Mouse (Mus musculus) left cerebral cortex, postnatal 25 days (tissue): ENCODE measurements around the gene Cdkl3. TPM values are rescaled to one million over a fixed set of nuclear protein-coding genes. Genes with fewer than 3 reads are reported as not detected.
"Not testable (repeated sequence)": the region's sequence is repeated elsewhere in the genome, so short reads cannot be mapped to it uniquely, and the experiment has no call there.

ENCODE experiments used
- DNase-seq, 2 experiments: peaks; one replicate each; pipeline ENCODE4 v3.0.0; 2022; ENCODE audit warnings: low spot score in 2 of 2, mixed read lengths in 1 of 2
- intact Hi-C: fragments of 180-260 bp; cut with DNase I; formaldehyde crosslinking; loops from one replicate; pipeline ENCODE4 v1.15.1; 2025
- microRNA-seq, 2 experiments: library from miRNA; unstranded; fragments of <30 nt; microRNA quantifications; one replicate each; pipeline ENCODE4 v1.2.0; 2022
- total RNA-seq, 2 experiments: library from RNA; stranded (reverse); gene quantifications; 2 replicates each; pipeline ENCODE4 v1.2.3; 2021

Gene Cdkl3
- total RNA-seq, 2 experiments from 2014 or later, result 12.5 to 12.9 TPM

DNA sequence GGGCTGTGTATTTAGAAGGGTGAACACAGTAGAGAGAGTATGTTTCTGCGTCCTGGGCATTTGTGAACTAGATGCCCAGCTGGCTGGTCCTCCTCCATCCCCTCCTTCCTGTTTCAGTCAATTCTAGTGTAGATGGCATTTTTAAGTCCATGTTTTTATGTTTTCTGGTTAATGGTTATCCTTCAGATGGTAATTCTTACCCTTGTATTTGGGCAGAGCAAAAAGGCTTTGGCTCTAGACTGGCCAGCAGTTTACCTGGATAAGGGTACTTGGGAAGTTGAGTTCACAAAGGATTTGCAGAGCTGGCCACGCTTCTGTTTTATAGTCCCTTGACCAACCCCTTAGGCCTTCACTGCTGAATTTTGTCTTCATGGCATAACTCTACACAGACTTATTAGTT, 102.0 kb downstream of the Cdkl3 start:
- intact Hi-C loops, result no loop called here
- DNase-seq, result no peak

GRCm38 (mm10) chr11:52106438-52106837, 102.4 kb downstream of the Cdkl3 start:
- intact Hi-C loops, result no loop called here

DNA sequence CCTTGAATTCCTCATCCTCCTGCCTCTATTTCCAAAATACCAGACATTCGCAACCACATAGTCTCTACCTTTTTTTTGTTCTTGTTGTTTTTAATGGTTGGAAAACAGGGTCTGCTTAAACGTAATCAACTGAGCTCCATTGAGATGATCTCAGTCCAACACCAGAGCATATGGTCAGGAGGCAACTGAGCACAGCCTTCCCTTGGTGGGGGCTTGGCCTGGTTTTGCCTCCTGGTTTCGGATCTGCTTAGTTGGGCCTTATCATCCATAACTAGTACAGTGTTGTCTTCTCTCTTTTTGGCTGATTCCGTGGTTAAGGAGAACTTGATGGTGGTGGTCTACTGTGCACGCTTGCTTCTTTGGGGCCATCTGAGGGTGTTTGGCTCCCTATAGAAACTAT, 104.8 kb downstream of the Cdkl3 start:
- no peak for DNase-seq
- intact Hi-C loops, result no loop called here

More at GRCm38 (mm10) chr11:52106438-52106837, 102.4 kb downstream of the Cdkl3 start:
- DNase-seq, result no peak

- no peak for DNase-seq
- intact Hi-C loops, result no loop called here
Measured at GRCm38 (mm10) chr11:52109421-52109820, 105.4 kb downstream of the Cdkl3 start.

DNA sequence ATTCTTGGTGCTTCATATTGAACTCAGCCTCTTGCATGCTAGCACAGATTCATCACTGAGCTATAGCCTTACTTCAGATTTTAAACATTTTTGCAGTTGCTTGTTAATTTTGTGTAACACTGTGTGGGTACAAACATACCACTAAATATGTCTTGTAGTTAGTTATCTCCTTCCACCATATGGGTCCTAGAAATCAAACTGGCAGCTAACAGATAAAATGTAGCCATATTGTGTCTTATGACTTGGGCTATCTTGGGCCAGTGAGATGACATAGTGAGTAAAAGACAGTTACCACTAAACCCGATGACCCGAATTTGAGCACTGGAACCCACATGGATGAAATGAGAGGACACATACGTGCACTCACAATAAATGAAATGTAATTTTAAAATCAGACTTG, 111.5 kb downstream of the Cdkl3 start:
- no peak for DNase-seq
- intact Hi-C loops, result no loop called here

DNA sequence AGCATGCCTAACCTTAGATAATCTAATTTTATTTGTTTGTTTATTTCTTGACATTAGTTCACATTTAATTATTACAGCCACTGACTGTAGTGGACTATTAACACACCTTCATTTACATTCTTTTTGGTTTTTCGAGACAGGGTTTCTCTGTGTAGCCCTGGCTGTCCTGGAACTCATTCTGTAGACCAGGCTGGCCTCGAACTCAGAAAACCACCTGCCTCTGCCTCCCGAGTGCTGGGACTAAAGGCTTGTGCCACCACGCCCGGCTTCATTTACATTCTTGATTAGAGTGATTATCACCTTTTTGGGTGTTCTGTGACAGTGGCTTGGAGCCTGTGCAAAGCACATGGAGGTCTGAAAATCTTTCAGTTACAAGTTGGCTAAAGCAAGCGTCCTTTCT, 112.1 kb downstream of the Cdkl3 start:
- DNase-seq, intact Hi-C loops: not testable (repeated sequence)

DNA sequence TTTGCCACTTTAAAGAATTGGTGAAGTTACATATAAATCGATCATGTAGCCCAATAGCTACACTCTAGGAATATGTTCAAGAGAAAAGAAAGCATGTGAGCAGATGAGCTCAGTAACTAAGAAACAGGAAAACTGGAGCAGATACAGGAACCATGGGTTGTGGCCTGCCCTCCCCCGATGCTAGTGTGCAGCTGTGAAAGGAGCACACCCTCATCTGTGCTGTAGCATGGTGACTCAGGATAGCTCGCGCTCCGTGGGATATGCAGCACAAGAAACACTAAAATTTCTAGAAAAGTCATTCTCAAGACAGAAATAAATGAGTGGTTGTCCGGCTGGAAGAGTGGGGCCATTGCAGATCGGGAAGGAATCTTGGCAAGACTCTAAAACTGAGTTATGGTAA, 113.1 kb downstream of the Cdkl3 start:
- intact Hi-C loops, result no loop called here
- DNase-seq, result peak in 1 of 2 experiments; percentile 70

DNA sequence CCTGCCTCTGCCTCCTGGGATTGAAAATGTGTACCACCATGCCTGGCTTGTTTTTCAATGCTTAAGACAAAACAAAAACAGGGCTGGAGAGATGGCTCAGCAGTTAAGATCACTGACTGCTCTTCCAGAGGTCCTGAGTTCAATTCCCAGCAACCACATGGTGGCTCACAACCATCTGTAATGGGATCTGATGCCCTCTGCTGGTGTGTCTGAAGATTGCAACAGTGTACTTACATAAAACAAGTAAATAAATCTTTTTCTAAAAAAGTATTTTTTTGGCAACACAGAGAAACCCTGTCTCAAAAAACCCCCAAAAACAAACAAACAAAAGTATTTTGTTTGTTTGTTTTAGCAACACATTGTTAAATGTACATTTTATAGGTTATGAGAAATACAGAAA, 116.4 kb downstream of the Cdkl3 start:
- intact Hi-C loops, DNase-seq: not testable (repeated sequence)

DNA sequence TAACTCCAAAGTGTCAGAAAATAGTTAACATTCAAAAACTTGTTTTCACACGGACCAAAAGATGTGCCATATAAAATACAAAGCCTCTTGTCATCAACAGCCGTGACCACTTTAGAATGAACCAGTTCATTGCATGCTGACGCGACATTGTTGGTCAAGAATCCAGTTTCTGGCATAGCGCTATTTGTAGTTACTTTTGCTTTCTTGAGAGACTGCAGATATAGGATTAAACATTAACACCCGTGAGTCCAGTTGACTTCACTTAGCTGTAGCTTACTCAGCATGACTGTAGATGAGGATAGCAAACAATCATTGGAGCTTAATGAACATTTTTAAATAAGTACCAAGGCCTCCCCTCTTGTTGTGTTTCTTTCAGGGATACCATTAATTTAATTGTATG, 118.0 kb downstream of the Cdkl3 start:
- no peak for DNase-seq
- intact Hi-C loops, result no loop called here

DNA sequence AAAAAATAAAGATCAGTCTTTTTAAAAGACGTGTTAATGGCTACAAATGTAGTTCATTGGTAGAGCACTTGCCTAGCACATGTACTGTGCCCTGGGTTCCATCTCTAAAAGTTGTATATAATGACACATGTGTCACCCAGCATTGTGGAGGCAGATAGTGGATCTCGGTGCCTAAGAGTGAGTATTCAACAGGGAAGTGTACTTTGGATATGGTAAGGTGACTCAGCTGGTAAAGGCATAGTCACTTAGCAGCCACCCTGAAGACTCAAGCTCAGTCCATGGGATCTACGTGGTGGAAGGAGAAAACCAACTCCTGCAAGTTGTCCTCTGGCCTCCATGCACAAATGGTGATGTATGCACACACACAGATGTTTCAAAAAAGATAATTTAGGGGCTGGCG, 120.4 kb downstream of the Cdkl3 start:
- no peak for DNase-seq
- intact Hi-C loops, result no loop called here

DNA sequence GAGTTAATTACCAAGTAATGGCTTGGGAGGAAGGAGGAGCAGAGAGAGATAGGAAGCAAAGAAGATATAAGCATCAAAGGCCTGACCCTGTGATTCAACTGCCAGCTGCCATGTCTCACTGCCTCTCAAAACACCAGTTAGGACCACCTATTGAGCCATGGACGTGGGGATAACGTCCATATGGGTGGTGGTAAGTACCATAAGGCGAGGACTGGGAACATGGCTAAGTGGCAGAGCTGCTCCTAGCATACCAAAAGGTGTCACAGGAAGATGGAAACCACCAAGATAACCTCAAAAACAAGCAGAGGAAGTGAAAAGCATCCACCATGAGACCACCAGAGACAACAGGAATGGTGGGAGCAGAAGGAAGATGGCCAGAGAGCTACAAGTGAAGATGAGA, 123.1 kb downstream of the Cdkl3 start:
- intact Hi-C loops, result no loop called here
- no peak for DNase-seq

- no peak for DNase-seq
- intact Hi-C loops, result no loop called here
Measured at GRCm38 (mm10) chr11:52127760-52128159, 123.7 kb downstream of the Cdkl3 start.

DNA sequence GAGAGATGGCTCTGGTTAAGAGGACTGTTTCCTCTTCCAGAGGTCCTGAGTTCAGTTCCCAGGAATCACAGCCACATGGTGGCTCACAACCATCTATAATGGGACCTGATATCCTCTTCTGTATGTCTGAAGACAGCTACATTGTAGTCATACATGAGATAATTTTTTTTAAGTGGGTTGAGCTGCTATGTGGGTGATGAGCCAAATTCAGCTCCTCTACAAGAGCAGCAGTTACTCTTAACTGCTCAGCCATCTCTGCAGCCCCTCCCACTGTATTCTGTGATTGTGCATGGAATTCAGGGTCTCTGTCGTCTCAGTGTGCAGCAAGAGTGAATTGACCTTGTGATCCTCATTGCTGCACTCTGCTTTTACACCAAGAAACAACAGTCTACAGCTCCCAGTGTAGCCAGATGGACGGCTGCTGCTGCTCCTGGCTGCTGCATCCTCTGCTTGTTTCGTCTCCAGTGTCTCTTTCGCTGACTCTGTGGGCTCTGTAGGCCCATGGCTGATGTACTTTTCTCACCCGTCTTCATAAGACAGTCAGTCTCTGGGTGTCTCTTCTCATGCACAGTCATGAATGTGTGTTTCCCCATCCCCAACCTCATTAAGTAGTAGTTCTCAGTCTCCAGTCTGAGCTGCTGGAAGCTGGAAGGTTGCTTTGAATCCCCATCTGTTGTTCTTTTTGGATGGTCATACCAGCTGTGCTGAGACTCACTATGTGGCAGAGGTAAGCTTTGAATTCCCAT, 124.5 kb downstream of the Cdkl3 start:
- DNase-seq, result peak; percentile 42 to 71
- intact Hi-C loops, result no loop called here

GRCm38 (mm10) chr11:52129171-52129570, 125.2 kb downstream of the Cdkl3 start:
- DNase-seq, result peak in 1 of 2 experiments; percentile 34
- intact Hi-C loops, result no loop called here

DNA sequence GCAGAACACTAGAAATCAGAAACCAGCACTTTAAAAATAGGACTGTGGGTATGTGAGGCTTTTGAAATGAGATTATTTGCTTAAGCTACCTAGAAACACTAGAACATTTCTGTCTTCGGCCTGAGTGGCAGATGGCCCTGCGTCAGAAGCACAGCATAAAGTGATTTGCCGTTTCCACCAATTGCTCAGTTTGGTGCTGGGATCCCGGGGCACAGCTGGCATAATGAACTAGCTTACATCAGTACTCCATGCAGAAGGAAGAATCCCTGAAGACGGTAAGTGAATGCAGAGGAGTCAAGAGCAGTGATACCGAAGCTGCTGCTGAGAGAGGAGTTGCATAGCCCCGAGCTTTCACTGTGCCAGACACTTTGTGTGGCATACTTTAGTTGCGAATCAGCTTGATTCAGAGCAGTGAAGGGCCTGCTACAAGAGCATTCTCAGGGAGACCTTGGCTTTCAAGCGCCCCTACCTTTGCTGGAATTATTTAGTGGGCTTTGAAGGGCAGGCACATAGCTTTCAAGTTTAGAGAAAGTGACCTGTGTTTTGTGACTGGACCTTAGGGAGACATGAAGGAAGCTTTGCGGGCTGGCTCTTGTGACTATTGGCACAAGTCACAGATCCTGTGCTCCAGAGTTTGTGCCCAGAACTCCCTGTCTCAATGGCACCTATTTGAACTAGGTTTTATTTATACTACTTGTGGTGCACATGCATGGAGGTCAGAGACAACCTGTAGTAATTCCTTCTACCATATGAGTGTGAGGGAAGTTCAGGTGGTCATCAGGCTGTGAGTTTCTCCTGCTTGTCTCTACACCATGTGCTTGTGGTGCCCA, 125.8 kb downstream of the Cdkl3 start:
- DNase-seq, result peak; percentile 66 to 96
- intact Hi-C loops, result no loop called here

GRCm38 (mm10) chr11:52130451-52131068, 126.5 kb downstream of the Cdkl3 start:
- intact Hi-C loops, result no loop called here
- peak in 1 of 2 experiments; percentile 17 for DNase-seq

Small RNA genes lying within 50 kb of the gene (microRNA-seq; reads per million reads assigned to microRNA genes)
- gene Gm24157 (0 reads per million in 2 experiments), gene Mir3061 (17.1 to 20.1 reads per million in 2 experiments)

Other genes starting within 250 kb of the Cdkl3 start
- 10 to 100 TPM; 16.4 to 21.3 TPM for gene Sec24a, start 240.6 kb upstream of the Cdkl3 start, total RNA-seq
- 10 to 100 TPM; 68.3 to 70.1 TPM for gene Sar1b, start 240.5 kb upstream of the Cdkl3 start, total RNA-seq
- gene Jade2, start 146.6 kb upstream of the Cdkl3 start, total RNA-seq, result 10 to 100 TPM; 28.7 to 34.5 TPM
- gene Cdkn2aipnl, start 36.6 kb upstream of the Cdkl3 start, total RNA-seq, result 10 to 100 TPM; 31.8 to 35.6 TPM
- gene Ube2b, start 3.5 kb upstream of the Cdkl3 start, total RNA-seq, result 100 to 1,000 TPM; 191 to 200 TPM
- gene Ppp2ca, start 94.5 kb downstream of the Cdkl3 start, total RNA-seq, result 100 to 1,000 TPM; 123 to 128 TPM
- not detected for gene Olfr1373, start 141.3 kb downstream of the Cdkl3 start, total RNA-seq
- gene Olfr1371, start 209.8 kb downstream of the Cdkl3 start, total RNA-seq, result not detected
- 100 to 1,000 TPM; 480 to 513 TPM for gene Skp1a, start 227.8 kb downstream of the Cdkl3 start, total RNA-seq